Mouse (Mus musculus) common myeloid progenitor, adult 5-6 weeks (primary cell): ENCODE measurements around the gene Angptl8. TPM values are rescaled to one million over a fixed set of nuclear protein-coding genes. Genes with fewer than 3 reads are reported as not detected.
"Not testable (repeated sequence)": the region's sequence is repeated elsewhere in the genome, so short reads cannot be mapped to it uniquely, and the experiment has no call there.

ENCODE experiments used
- ATAC-seq: replicated peaks from 2 replicates; pipeline ENCODE4 v1.8.0; 2016; ENCODE audit warnings: low read depth, mild to moderate bottlenecking, moderate TSS enrichment, inconsistent platforms; ENCODE audit not compliant: poor library complexity, severe bottlenecking
- total RNA-seq: library from RNA; stranded (forward); fragments of 200-1000, 187-1606 nt; gene quantifications from 2 replicates; pipeline ENCODE4 v1.2.3, GENCODE M21; 2017

The Angptl8 gene
- not detected in 2 replicates for total RNA-seq

GRCm38 (mm10) chr9:21835258-21835912, at the start of gene Angptl8:
Gene Angptl8 (plus strand): TSS chr9:21835510.
- ATAC-seq: no peak

GRCm38 (mm10) chr9:21786309-21786708, 49.0 kb upstream of the Angptl8 start:
- ATAC-seq: not testable (repeated sequence)

GRCm38 (mm10) chr9:21786906-21787305, 48.4 kb upstream of the Angptl8 start:
- ATAC-seq: peak; percentile 93

DNA sequence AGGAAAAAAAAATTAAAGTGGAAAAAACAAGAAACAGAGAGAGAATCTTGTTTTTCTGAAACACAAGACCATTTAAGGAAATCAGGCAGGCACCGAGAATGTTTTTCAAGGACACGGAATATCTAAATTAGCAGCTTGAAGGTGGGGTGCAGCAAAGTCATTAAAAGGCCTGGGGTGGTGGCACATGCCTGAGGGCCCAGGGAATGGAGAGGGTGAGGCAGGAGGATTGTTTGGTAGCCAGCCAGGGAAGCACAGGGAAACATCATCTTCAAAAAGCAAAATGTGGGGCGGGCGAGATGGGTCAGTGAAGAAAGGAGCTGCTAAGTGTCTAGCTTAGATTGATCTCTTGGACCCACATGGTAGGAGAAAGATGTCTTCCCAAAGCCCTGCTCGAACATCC, 47.7 kb upstream of the Angptl8 start:
- ATAC-seq: no peak

- no peak for ATAC-seq
Observed at GRCm38 (mm10) chr9:21788234-21788633, 47.1 kb upstream of the Angptl8 start.

DNA sequence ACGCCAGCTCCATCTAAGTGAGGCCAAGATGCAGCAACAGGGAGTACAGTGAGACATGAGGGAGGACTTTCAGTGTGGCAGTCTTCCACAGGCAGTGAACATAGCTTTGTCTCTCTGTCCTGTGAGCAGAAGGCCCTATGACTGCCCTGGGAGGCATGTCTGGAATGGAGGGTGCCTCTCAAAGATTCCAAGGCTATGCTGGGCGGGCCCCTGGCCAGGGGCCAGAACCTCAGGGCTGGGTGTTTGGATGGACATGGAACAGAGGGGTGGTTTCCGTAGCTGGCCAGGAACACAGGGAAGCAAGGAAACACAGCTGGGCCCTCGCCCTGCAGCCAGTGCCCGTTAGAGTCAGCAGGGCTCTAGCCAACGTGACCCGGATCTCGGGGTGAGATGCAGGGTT, 43.4 kb upstream of the Angptl8 start:
- no peak for ATAC-seq

- peak; percentile 73 for ATAC-seq
Observed at GRCm38 (mm10) chr9:21792644-21793043, 42.7 kb upstream of the Angptl8 start.

DNA sequence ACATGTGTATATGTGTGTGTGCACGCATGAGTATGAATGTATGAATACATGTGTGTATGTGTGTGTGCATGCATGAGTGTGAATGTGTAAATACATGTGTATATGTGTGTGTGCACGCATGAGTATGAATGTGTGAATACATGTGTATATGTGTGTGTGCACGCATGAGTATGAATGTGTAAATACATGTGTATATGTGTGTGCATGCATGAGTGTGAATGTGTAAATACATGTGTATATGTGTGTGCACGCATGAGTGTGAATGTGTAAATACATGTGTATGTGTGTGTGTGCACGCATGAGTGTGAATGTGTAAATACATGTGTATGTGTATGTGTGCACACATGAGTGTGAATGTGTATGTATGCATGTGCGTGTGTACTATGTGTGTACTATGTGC, 41.8 kb upstream of the Angptl8 start:
- not testable (repeated sequence) for ATAC-seq

GRCm38 (mm10) chr9:21794344-21794834, 40.9 kb upstream of the Angptl8 start:
- no peak for ATAC-seq

GRCm38 (mm10) chr9:21794925-21795324, 40.4 kb upstream of the Angptl8 start:
- ATAC-seq: no peak

- no peak for ATAC-seq
Observed at GRCm38 (mm10) chr9:21795579-21795978, 39.7 kb upstream of the Angptl8 start.

DNA sequence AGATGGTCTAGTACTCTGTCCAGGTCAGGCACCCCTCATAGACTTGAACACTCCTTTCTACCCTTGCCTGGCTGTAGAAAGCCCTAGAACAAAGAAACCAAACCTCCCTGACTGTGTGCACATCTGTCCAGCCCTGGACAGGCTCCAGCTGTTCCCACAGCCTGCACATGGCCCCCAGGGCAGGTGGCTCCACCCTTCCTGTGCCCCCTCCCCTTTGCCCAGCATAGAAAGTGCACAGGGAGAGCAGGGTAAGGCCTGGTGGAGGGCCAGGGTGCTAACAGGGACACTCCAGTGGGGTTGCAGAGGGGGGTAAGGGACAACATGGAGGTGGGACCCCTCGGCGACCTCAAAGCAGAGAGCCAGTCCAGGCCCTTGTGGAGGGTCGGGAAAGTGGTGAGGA, 39.1 kb upstream of the Angptl8 start:
- ATAC-seq: no peak

- no peak for ATAC-seq
Observed at GRCm38 (mm10) chr9:21796919-21797318, 38.4 kb upstream of the Angptl8 start.

DNA sequence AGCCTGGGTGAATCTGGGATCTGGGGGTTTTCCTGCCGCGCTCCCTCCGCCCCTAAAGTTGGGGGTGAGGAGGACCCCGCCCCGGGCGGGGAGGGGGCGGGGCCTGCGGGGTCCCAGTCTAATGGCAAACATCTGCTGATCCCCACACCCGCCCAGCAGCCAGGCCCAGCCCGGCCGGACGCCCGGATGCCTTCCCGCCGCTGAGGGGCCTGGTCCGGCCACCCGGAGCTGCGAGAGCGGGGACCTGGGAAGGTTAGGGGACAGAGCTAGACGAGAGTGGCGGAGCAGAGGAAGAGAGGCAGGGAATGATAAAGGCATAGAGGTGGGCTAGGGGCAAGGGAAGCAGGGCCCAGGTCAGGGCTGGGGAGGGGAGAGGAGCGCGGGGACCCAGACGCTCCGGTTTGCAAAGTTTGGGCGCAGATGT, 37.4 kb upstream of the Angptl8 start:
- 0 out of 2 replicates have a peak, but pooled peaks have one; percentile 33 for ATAC-seq

DNA sequence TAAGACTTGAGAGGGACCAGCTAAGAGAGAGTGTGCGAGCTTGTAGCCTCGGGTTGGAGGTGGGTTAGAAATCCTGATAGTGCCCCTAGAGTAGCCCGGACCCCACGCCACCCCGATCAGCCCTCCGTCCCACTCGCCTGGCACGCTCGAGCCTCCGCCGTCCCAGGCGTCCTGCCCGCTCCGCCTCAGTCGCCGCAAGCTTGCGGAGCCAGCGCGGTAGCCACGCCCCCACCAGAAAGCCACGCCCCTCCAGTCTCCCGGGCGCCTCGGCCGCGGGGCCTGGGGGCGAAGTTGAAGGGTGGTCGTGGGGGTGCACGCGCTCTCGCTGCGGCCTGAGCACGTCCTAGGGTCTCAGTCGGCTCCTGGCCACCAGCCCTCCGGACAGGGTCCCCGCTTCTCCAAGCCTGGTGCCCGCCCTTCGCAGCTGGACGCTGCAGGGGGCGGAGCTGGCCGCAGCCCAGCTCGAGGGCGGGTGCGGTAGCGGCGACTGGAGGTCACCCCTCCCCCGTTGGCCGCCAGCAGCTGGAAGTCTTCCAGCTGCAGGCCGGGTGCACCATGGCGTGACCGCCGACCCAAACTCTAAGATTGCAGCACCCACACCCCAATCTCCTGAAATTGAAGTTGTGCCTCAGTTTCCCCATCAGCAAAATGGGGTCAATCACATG, 36.8 kb upstream of the Angptl8 start, which contains the start of gene Kank2:
Gene Kank2 (minus strand): TSS at position 400 of the 665 bp plus-strand sequence.
- ATAC-seq: peak; percentile 67

DNA sequence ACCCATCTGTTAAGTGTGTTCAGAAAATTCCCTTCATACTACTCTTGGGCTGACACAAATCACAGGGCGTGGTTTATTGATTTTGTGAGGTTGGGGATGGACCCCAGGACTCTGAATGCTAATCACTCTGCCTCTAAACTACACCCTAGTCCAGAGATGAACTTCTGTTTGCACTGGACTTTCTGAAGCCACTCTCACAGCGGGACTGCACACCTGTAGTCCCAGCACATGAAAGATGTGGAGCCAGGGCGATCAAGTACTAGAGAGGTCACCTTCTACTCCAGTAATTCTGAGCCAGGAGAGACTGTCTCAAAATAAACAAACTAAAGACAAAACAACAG, 36.3 kb upstream of the Angptl8 start:
- ATAC-seq: no peak

DNA sequence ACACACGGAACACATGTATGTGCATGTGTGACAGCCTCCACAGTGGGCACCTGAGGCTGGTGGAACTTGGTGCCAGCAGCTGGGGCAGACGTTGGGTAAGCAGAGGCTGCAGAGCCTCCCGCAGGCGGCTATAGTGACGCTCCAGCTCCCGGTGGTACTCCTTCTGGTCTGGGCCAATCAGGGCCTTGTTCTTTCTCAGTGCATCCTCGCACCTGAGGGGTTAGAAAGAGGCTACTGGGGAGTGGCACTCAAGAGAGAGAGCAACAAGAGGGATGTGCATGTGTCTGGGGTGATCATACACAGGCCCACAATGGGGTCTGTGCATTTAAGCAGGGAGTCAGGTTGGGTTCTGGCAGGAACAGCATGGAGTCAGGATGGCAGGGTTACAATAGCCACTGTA, 34.2 kb upstream of the Angptl8 start:
- ATAC-seq: no peak

DNA sequence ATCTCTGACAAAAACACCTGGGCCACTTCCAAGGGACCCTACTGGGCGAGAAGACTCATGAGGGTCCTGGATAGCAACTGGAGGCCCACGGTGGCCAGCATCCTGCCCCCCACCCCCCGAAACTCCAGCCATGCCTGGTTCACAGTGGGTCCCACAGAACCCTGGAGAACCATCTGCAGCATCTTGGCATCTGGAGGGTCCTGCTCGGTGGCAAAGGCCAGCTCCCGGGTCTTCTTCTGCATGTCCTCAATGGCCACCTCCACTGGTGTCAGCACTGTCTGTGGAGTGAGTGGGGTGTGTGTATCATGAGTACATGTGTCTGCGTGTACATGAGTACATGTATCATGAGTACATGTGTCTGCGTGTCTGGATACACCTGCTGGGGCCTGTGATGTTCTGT, 33.7 kb upstream of the Angptl8 start:
- ATAC-seq: no peak

- ATAC-seq: peak; percentile 82
Observed at GRCm38 (mm10) chr9:21803986-21804644, 31.2 kb upstream of the Angptl8 start.

GRCm38 (mm10) chr9:21806363-21806762, 28.9 kb upstream of the Angptl8 start:
- ATAC-seq: no peak

- no peak for ATAC-seq
Observed at GRCm38 (mm10) chr9:21806976-21807375, 28.3 kb upstream of the Angptl8 start.
